Mouse (Mus musculus): ENCODE measurements at regions not wholly inside any gene's neighbourhood (a gene's known extent, or its start where the extent isn't known, plus 50 kb on each side); places are given as distances from the start of the nearest gene placed in this dataset.
A peak's percentile ranks its signal among the peaks of the same experiment; 100 is the strongest.
"Not testable (repeated sequence)": the region's sequence is repeated elsewhere in the genome, so short reads cannot be mapped to it uniquely, and the experiment has no call there.

GRCm38 (mm10) chr8:98752367-98752766 is 663.9 kb downstream of the Cdh8 start:
- H3K4me3 ChIP-seq (replicated peaks) = no peak overlapping the region
- no peak overlapping the region for H3K27ac ChIP-seq
- H3K9me3 ChIP-seq = no peaks in the 10 kb centered on the region
- 0 out of 2 replicates have a peak, but pooled peaks cover 8% of the 10 kb centered on the region for H3K4me1 ChIP-seq
- peak; percentile 83 for ATAC-seq (ENCODE audit: low FRiP score)
- no peaks in the 10 kb centered on the region for H3K27me3 ChIP-seq
- no peaks in the 10 kb centered on the region for H3K36me3 ChIP-seq (replicated peaks)
- H3K9ac ChIP-seq = no peak overlapping the region
- H3K4me2 ChIP-seq = no peak overlapping the region
- WGBS = 24% methylated on average over 6 of the region's 6 CpGs

DNA sequence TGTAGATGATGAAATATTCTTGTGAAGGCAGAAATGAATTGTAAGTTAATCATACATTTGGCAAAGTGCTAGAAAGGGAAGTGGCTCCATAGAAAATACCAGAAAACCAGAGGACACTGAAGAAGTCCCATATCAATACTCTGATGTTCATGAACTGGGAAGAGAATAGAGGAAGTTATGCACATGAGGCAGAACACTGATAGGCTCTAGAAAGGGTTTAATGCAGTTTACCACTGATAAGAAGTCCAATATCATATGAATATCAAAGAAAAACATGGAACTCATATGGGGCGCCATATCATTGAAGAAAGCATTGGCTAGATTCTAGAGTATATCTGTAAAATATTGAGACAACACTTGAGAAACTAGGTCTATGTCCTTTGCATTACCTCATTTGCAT is 708.5 kb downstream of the Cdh8 start:
- no peaks in the 10 kb centered on the region for H3K36me3 ChIP-seq (replicated peaks)
- H3K9ac ChIP-seq = no peak overlapping the region
- H3K9me3 ChIP-seq = no peaks in the 10 kb centered on the region
- H3K27ac ChIP-seq = no peak overlapping the region
- H3K4me2 ChIP-seq = no peak overlapping the region
- 90% methylated on average over 1 of the region's 1 CpGs for WGBS
- no peak for ATAC-seq (ENCODE audit: low FRiP score)
- H3K4me3 ChIP-seq (replicated peaks) = no peak overlapping the region
- no peaks in the 10 kb centered on the region for H3K27me3 ChIP-seq
- 0 out of 2 replicates have a peak, but pooled peaks cover 4% of the 10 kb centered on the region for H3K4me1 ChIP-seq

- Histone ChIP-seq H3K4me3 (replicated peaks) (no peak overlapping the region), H3K4me1 (0 out of 2 replicates have a peak, but pooled peaks cover 4% of the 10 kb centered on the region), H3K4me2 (no peak overlapping the region), H3K9me3 (no peaks in the 10 kb centered on the region), H3K36me3 (replicated peaks) (no peaks in the 10 kb centered on the region), H3K27me3 (no peaks in the 10 kb centered on the region), H3K9ac (no peak overlapping the region), H3K27ac (no peak overlapping the region)
- WGBS = 4% methylated on average over 4 of the region's 4 CpGs
- peak; percentile 75; the same call in 1 of the 2 replicates for ATAC-seq (ENCODE audit: low FRiP score)
These were observed 710.1 kb downstream of the Cdh8 start for GRCm38 (mm10) chr8:98706122-98706521.

- Histone ChIP-seq H3K4me3 (replicated peaks) (no peak overlapping the region), H3K27me3 (no peaks in the 10 kb centered on the region), H3K9ac (no peak overlapping the region), H3K27ac (no peak overlapping the region), H3K4me1 (no peaks in the 10 kb centered on the region), H3K9me3 (no peaks in the 10 kb centered on the region), H3K36me3 (replicated peaks) (no peaks in the 10 kb centered on the region), H3K4me2 (no peak overlapping the region)
- no peak for ATAC-seq (ENCODE audit: low FRiP score)
- 90% methylated on average over 9 of the region's 9 CpGs for WGBS
These were observed 731.1 kb downstream of the Cdh8 start for GRCm38 (mm10) chr8:98685195-98685594.

- ATAC-seq (ENCODE audit: low FRiP score) = no peak
- no peak overlapping the region for H3K9ac ChIP-seq
- H3K36me3 ChIP-seq (replicated peaks) = no peaks in the 10 kb centered on the region
- WGBS = 92% methylated on average over 6 of the region's 6 CpGs
- H3K4me3 ChIP-seq (replicated peaks) = no peak overlapping the region
- no peak overlapping the region for H3K4me2 ChIP-seq
- no peaks in the 10 kb centered on the region for H3K4me1 ChIP-seq
- H3K9me3 ChIP-seq = no peaks in the 10 kb centered on the region
- H3K27ac ChIP-seq = no peak overlapping the region
- H3K27me3 ChIP-seq = no peaks in the 10 kb centered on the region
These were observed 731.7 kb downstream of the Cdh8 start for GRCm38 (mm10) chr8:98684531-98684930.

DNA sequence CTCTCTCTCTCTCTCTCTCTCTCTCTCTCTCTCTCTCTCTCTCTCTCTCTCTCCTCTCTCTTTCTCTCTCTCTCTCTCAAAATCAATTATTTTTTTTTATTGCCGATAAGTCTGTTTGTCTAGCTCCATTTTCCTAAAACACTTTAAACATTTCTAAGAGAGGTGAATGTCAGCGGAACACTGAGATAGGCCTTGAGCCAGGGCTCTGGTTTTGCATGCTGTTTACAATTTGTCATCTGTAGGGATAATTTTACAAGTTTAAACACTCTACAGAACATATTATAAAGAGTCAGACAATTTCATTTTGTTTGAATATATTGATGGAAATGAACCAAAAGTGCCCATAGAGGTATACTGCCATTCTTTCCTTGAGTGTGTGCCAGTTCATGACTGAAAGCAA is 736.2 kb downstream of the Cdh8 start:
- H3K27ac ChIP-seq = no peak overlapping the region
- WGBS = 94% methylated on average over 2 of the region's 2 CpGs
- H3K4me1 ChIP-seq = no peaks in the 10 kb centered on the region

DNA sequence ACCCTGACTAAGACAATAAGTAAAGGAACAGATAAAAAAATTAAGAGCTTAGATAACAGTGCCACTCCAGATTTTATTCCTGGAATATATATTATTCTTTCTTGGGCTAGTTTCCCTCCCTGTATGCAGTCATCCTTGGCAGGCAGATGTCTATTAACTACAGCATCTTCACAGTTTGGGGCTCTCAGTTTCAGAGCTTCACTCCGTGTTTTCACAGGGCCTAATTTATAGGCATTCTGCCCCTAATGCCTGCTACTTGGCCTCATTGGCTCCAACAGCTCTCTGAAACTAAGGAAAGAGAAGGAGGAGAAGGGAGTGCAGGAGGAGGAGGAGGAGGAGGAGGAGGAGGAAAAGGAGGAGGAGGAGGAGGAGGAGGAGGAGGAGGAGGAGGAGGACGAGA is 757.0 kb downstream of the Cdh8 start:
- no peaks in the 10 kb centered on the region for H3K9me3 ChIP-seq
- no peak overlapping the region for H3K27ac ChIP-seq
- no peak overlapping the region for H3K9ac ChIP-seq
- no peaks in the 10 kb centered on the region for H3K4me1 ChIP-seq
- no peaks in the 10 kb centered on the region for H3K36me3 ChIP-seq (replicated peaks)
- ATAC-seq (ENCODE audit: low FRiP score) = no peak
- H3K4me2 ChIP-seq = no peak overlapping the region
- no peak overlapping the region for H3K4me3 ChIP-seq (replicated peaks)
- H3K27me3 ChIP-seq = no peaks in the 10 kb centered on the region
- WGBS = 55% methylated on average over 2 of the region's 2 CpGs

More for the DNA sequence above, 736.2 kb downstream of the Cdh8 start:
- Histone ChIP-seq H3K4me2 (no peak overlapping the region), H3K4me3 (replicated peaks) (no peak overlapping the region), H3K9me3 (no peaks in the 10 kb centered on the region), H3K9ac (no peak overlapping the region), H3K27me3 (no peaks in the 10 kb centered on the region), H3K36me3 (replicated peaks) (no peaks in the 10 kb centered on the region)
- ATAC-seq (ENCODE audit: low FRiP score) = no peak

- ATAC-seq (ENCODE audit: low FRiP score); H3K4me3 ChIP-seq (replicated peaks); H3K27ac ChIP-seq; H3K4me1 ChIP-seq; H3K4me2 ChIP-seq; H3K27me3 ChIP-seq; H3K9ac ChIP-seq; H3K9me3 ChIP-seq; H3K36me3 ChIP-seq (replicated peaks): not testable (repeated sequence)
- WGBS = 90% methylated on average over 4 of the region's 4 CpGs
These were observed 764.0 kb downstream of the Cdh8 start for GRCm38 (mm10) chr8:98652316-98652715.

DNA sequence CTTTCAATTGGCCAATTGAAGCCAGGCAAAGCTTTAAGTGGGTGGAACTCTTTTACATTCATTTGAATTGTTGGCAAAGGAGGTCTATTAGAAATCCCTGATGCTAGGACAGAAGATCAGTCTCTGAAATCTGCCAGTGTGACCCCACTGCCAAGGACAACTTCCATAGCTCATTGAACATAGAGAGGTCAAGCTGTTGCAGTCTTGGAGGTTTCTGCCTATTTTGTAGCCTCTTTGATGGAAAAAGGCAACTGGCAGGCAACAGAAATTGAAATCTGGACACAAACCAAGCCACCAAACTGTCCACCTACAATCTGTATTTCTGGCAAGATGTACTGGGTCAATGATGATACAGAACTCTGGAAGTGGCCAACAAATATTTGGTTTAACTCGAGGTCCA is 765.3 kb downstream of the Cdh8 start:
- no peaks in the 10 kb centered on the region for H3K36me3 ChIP-seq (replicated peaks)
- H3K4me3 ChIP-seq (replicated peaks) = no peak overlapping the region
- no peaks in the 10 kb centered on the region for H3K27me3 ChIP-seq
- ATAC-seq (ENCODE audit: low FRiP score) = no peak
- H3K9ac ChIP-seq = no peak overlapping the region
- H3K4me1 ChIP-seq = no peaks in the 10 kb centered on the region
- 88% methylated on average over 1 of the region's 1 CpGs for WGBS
- no peak overlapping the region for H3K27ac ChIP-seq
- no peaks in the 10 kb centered on the region for H3K9me3 ChIP-seq
- H3K4me2 ChIP-seq = no peak overlapping the region

DNA sequence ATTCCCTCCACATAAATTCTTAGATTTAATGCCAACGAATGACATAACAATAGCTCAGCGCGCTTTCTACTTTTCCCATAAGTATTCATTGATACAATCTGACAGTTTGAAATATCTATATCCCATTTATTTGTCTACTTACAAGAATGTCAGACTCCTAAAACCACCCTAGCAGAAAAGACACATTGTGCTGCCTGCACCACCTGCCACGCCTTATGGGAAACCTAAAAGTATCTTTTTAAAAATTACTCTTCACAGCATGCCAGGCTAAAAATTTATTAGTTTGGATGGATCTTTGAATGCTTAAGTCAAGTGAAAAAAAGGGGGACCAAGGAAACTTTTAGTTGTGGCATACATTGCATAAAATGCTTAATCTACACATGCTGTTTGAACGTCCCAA is 788.1 kb downstream of the Cdh8 start:
- H3K4me3 ChIP-seq (replicated peaks) = no peak overlapping the region
- H3K4me1 ChIP-seq = no peaks in the 10 kb centered on the region
- H3K9ac ChIP-seq = no peak overlapping the region
- WGBS = 91% methylated on average over 5 of the region's 5 CpGs
- no peak overlapping the region for H3K27ac ChIP-seq
- no peaks in the 10 kb centered on the region for H3K36me3 ChIP-seq (replicated peaks)
- H3K4me2 ChIP-seq = no peak overlapping the region
- H3K27me3 ChIP-seq = no peaks in the 10 kb centered on the region
- ATAC-seq (ENCODE audit: low FRiP score) = no peak
- no peaks in the 10 kb centered on the region for H3K9me3 ChIP-seq

- H3K27me3 ChIP-seq = no peaks in the 10 kb centered on the region
- H3K27ac ChIP-seq = no peak overlapping the region
- ATAC-seq (ENCODE audit: low FRiP score) = no peak
- H3K4me1 ChIP-seq = no peaks in the 10 kb centered on the region
- H3K4me3 ChIP-seq (replicated peaks) = no peak overlapping the region
- H3K9ac ChIP-seq = no peak overlapping the region
- no peaks in the 10 kb centered on the region for H3K9me3 ChIP-seq
- H3K36me3 ChIP-seq (replicated peaks) = no peaks in the 10 kb centered on the region
- WGBS = 87% methylated on average over 4 of the region's 4 CpGs
- H3K4me2 ChIP-seq = no peak overlapping the region
These were observed 802.3 kb downstream of the Cdh8 start for GRCm38 (mm10) chr8:98613834-98614428.

- Histone ChIP-seq H3K27ac (peak overlapping the region; percentile 43; the same call in 1 of the 2 replicates), H3K4me2 (no peak overlapping the region), H3K27me3 (no peaks in the 10 kb centered on the region), H3K36me3 (replicated peaks) (no peaks in the 10 kb centered on the region), H3K9me3 (no peaks in the 10 kb centered on the region), H3K9ac (no peak overlapping the region), H3K4me3 (replicated peaks) (no peak overlapping the region), H3K4me1 (peaks cover 13% of the 10 kb centered on the region)
- ATAC-seq (ENCODE audit: low FRiP score) = peak; percentile 89
- 21% methylated on average over 6 of the region's 6 CpGs for WGBS
These were observed 843.4 kb downstream of the Cdh8 start for GRCm38 (mm10) chr8:98572597-98573514.

GRCm38 (mm10) chr8:98566661-98567060 is 849.6 kb downstream of the Cdh8 start:
- H3K27ac ChIP-seq = no peak overlapping the region
- 81% methylated on average over 5 of the region's 5 CpGs for WGBS
- H3K4me3 ChIP-seq (replicated peaks) = no peak overlapping the region
- H3K9me3 ChIP-seq = no peaks in the 10 kb centered on the region
- H3K9ac ChIP-seq = no peak overlapping the region
- no peak overlapping the region for H3K4me2 ChIP-seq
- H3K27me3 ChIP-seq = no peaks in the 10 kb centered on the region
- ATAC-seq (ENCODE audit: low FRiP score) = no peak
- no peaks in the 10 kb centered on the region for H3K36me3 ChIP-seq (replicated peaks)
- H3K4me1 ChIP-seq = no peaks in the 10 kb centered on the region

All from forebrain, embryonic 12.5 days (tissue).